Mouse (Mus musculus) macrophage (primary cell): Measurements from ENCODE around the gene P2ry2. TPM values are rescaled to one million over a fixed set of nuclear protein-coding genes. Genes with fewer than 3 reads are reported as not detected.

ENCODE experiments used
- H3K27ac ChIP-seq: fragments of 350-480 bp; formaldehyde crosslinking; 2 replicates; pipeline ENCODE4 v1.9.0; 2021
- H3K36me3 ChIP-seq: fragments of 350-480 bp; formaldehyde crosslinking; 2 replicates; pipeline ENCODE4 v1.9.0; 2021; ENCODE audit errors: inconsistent target
- H3K4me3 ChIP-seq: fragments of 350-480 bp; formaldehyde crosslinking; 2 replicates; pipeline ENCODE4 v1.9.0; 2021; ENCODE audit errors: inconsistent target
- H3K79me2 ChIP-seq: fragments of 350-480 bp; formaldehyde crosslinking; 2 replicates; pipeline ENCODE4 v1.9.0; 2021; ENCODE audit errors: inconsistent target
- WGBS: methylation state at CpG from one replicate; pipeline ENCODE4 v1.1.7; 2026; ENCODE audit warnings: inconsistent platforms; ENCODE audit not compliant: missing documents; 5-methylcytosine and 5-hydroxymethylcytosine counted together
- polyA plus RNA-seq: library from polyadenylated mRNA; stranded (reverse); fragments of 250-400 nt; gene quantifications from 3 replicates; pipeline ENCODE4 v1.2.4, GENCODE M21; 2018; ENCODE audit warnings: inconsistent platforms

The P2ry2 gene
- polyA plus RNA-seq, 1 experiment from 2014 or later, result 9.1 TPM

GRCm38 (mm10) chr7:100958426-100958825 lies 54.2 kb downstream of the P2ry2 start:
- Histone ChIP-seq H3K36me3 (peaks cover 45% of the 10 kb centered on the region), H3K79me2 (peaks cover 100% of the 10 kb centered on the region), H3K27ac (no peak overlapping the region), H3K4me3 (no peak overlapping the region)
- 100% methylated on average over 2 of the region's 2 CpGs for WGBS

DNA sequence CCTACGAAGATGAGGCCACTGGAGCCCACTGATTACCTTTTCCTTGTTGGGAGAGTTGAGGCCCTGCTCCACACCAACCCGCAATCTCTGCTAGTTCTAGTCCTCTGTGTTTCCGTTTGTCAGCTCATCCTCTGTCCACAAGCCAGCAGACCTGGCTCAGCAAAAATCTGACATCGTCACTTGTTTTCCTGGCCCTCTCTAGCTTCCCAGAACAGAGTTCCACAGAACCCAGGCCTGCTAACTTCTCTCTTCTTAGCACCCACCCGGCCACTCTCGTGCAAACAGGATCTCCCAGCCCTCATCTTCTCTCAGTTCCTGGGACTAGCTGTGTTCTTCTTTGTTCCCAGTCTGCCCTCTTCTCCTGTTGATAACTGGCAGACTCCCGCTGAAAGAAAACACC lies 60.0 kb downstream of the P2ry2 start:
- H3K36me3 ChIP-seq, result peaks cover 41% of the 10 kb centered on the region
- H3K4me3 ChIP-seq, result no peak overlapping the region
- peak overlapping the region; percentile 100 for H3K27ac ChIP-seq
- WGBS, result 54% methylated on average over 7 of the region's 7 CpGs
- peaks cover 88% of the 10 kb centered on the region for H3K79me2 ChIP-seq

DNA sequence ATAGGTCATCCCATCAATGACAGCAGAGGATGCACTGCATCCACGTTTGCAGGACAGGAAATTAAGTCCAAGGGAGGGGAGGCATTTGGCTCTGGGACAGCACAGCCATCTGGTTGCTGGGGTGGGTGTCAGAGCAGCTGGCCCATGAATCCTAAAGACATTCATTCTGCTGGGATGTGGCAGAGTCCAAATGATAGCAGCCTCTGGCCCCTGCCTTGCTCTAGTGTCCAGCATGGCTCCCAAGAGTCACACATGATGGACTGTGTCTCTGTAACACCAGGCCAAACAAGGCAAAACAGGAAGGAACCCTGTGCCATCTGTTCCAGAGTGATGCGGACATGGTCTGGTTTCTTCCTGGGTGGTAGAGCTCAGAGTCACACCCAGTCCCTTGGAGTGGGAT lies 60.8 kb downstream of the P2ry2 start:
- Histone ChIP-seq H3K36me3 (peaks cover 38% of the 10 kb centered on the region), H3K79me2 (peaks cover 88% of the 10 kb centered on the region), H3K27ac (peak overlapping the region; percentile 100), H3K4me3 (no peak overlapping the region)
- WGBS, result 16% methylated on average over 2 of the region's 2 CpGs

- H3K4me3 ChIP-seq, result no peak overlapping the region
- peaks cover 88% of the 10 kb centered on the region for H3K79me2 ChIP-seq
- peaks cover 25% of the 10 kb centered on the region for H3K36me3 ChIP-seq
- WGBS, result 2% methylated on average over 12 of the region's 12 CpGs
- H3K27ac ChIP-seq, result peak overlapping the region; percentile 100
Observed at GRCm38 (mm10) chr7:100950481-100951010, 62.1 kb downstream of the P2ry2 start.

DNA sequence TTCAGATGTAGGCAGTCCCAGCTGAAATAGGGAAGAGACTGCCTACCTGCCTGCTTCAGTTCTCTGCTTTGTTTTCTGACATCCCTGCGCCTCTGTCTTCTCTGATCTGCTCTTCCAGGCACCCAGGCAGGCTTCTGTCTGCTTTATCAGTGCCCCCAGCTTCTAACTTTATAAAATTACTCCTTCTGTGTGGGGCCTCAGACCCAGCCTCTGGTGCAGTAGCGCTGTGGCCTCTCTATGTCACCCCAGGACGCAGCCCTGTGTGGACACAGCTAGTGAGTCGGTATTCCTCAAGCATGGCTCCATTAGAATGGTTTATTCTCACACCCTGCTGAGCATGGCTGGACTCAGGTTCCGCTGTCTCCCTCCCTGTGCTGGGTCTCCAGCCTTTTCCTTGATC lies 62.6 kb downstream of the P2ry2 start:
- Histone ChIP-seq H3K36me3 (peaks cover 19% of the 10 kb centered on the region), H3K27ac (peak overlapping the region; percentile 100), H3K4me3 (no peak overlapping the region), H3K79me2 (peaks cover 87% of the 10 kb centered on the region)
- WGBS, result 36% methylated on average over 5 of the region's 5 CpGs

Other genes starting within 250 kb of the P2ry2 start
- 2.4 to 9.2 TPM (median 3.7 TPM) in 3 replicates for gene Relt, start 149.4 kb downstream of the P2ry2 start, polyA plus RNA-seq
- gene Arhgef17, start 80.8 kb downstream of the P2ry2 start, polyA plus RNA-seq, result 0.15 to 0.20 TPM (median 0.17 TPM) in 3 replicates
- gene P2ry6, start 38.2 kb downstream of the P2ry2 start, polyA plus RNA-seq, result 148 to 183 TPM (median 169 TPM) in 3 replicates
- 39.2 to 50.7 TPM (median 43.9 TPM) in 3 replicates for gene Fchsd2, start 80.0 kb upstream of the P2ry2 start, polyA plus RNA-seq